ENCODE assay signal across 22 mouse cellular contexts in the genomic region with DNA sequence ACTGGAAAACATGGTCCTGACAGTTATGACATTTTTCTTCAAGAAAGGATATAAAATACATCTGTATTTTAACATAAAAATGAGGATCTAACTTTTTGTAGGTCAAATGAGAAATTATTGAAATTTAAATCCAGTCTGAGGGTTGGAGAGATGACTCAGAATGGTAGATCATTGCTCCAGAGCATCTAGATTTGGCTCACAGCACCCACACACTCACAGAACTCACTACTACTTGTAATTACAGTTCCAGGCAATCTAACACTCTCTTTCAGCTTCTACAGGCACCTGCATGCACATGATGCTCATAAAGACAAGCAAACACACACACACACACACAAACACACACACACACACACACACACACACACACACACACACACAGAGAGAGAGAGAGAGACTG.
"Had no signal": no experiment of that assay in that cellular context is flagged by ENCODE, and none has a peak within 500 bp of the region (broad histone marks: within the 10 kb centered on the region; RNA-seq: fewer than 3 reads in every experiment).

No protein-coding gene starts in this region.

- H3K4me3 ChIP-seq: kidney, embryonic 15.5 days; limb, embryonic 12.5 days; limb, embryonic 15.5 days; megakaryocyte, embryonic 14.5 days; midbrain, embryonic 10.5 days; midbrain, embryonic 13.5 days; myocyte; neural tube, embryonic 13.5 days had no signal

- DNase-seq: kidney, adult 11 months; kidney, adult 8-10 months; kidney, postnatal 10 days; kidney, postnatal 36 days; layer of hippocampus, postnatal 36 days; left cerebral cortex, postnatal 4 days; liver, postnatal 0 days; lung, embryonic 14.5 days; retina, postnatal 1 day; right cerebral cortex, postnatal 25 days; thymus, adult 2 months; thymus, postnatal 14 days; thymus, postnatal 4 days had no signal

- H3K27ac ChIP-seq: kidney, embryonic 15.5 days; limb, embryonic 12.5 days; limb, embryonic 15.5 days; liver, embryonic 14.5 days; midbrain, embryonic 10.5 days; midbrain, embryonic 13.5 days; neural tube, embryonic 13.5 days had no signal
